Mouse (Mus musculus): ENCODE measurements at regions not wholly inside any gene's neighbourhood (a gene's known extent, or its start where the extent isn't known, plus 50 kb on each side); places are given as distances from the start of the nearest gene placed in this dataset.

DNA sequence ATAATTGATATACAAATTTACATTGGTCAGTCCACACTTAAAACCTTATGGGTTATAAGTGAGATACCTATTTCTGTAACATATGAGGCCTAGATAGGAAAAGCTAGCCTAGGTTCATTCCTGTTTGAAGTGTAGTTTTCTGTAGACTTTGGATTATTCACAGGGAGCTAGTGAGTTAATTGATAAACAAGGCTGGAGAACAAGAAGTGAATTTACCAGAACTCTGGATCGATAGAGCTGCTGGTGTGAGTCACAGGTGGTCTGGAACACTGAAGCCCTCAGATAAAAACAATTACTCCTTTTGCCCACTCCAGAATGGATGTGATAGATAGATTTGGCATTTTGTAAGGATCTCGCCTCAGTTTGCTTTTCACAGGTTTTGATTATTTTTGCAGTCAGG lies 62.0 kb upstream of the Rtl1 start:
- ATAC-seq = no peak
- Histone ChIP-seq H3K36me3 (ENCODE audit: control insufficient read depth, insufficient read depth) (0 out of 2 replicates have a peak, but pooled peaks cover 5% of the 10 kb centered on the region), H3K27me3 (replicated peaks; ENCODE audit: control insufficient read depth, insufficient read depth, low read length) (no peaks in the 10 kb centered on the region), H3K9me3 (ENCODE audit: control insufficient read depth, low read length) (no peaks in the 10 kb centered on the region), H3K27ac (ENCODE audit: low read length) (no peak overlapping the region), H3K4me3 (replicated peaks; ENCODE audit: low read length) (no peak overlapping the region), H3K4me1 (replicated peaks; ENCODE audit: control insufficient read depth, insufficient read depth, low read length) (no peaks in the 10 kb centered on the region), H3K4me2 (ENCODE audit: low read length) (no peak overlapping the region), H3K9ac (replicated peaks; ENCODE audit: low read depth, low read length) (no peak overlapping the region)
- WGBS = 84% methylated on average over 2 of the region's 2 CpGs

DNA sequence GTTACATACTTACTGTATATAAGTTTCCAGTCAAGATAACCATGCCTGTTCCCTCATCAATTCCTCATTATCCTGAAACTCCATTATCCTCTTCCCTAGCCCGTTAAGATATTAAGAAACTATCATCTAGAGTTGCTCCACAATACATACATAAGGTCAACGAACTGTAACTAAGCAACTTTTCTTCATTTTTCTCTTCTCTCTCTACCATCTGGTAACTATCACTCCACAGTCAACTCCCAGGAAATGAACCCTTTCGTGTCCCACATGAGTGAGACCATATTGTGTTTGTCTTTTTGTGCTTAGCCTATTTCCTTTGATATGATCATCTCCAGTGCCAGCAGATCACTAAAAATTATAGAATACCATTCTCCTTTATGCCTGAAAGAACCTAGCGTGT lies 74.6 kb upstream of the Rtl1 start:
- no peaks in the 10 kb centered on the region for H3K4me1 ChIP-seq (replicated peaks; ENCODE audit: control insufficient read depth, insufficient read depth, low read length)
- ATAC-seq = no peak
- no peak overlapping the region for H3K4me3 ChIP-seq (replicated peaks; ENCODE audit: low read length)
- H3K27me3 ChIP-seq (replicated peaks; ENCODE audit: control insufficient read depth, insufficient read depth, low read length) = no peaks in the 10 kb centered on the region
- no peaks in the 10 kb centered on the region for H3K9me3 ChIP-seq (ENCODE audit: control insufficient read depth, low read length)
- H3K4me2 ChIP-seq (ENCODE audit: low read length) = no peak overlapping the region
- 91% methylated on average over 4 of the region's 4 CpGs for WGBS
- H3K27ac ChIP-seq (ENCODE audit: low read length) = no peak overlapping the region
- H3K36me3 ChIP-seq (ENCODE audit: control insufficient read depth, insufficient read depth) = peaks cover 3% of the 10 kb centered on the region; the same call in 1 of the 2 replicates
- H3K9ac ChIP-seq (replicated peaks; ENCODE audit: low read depth, low read length) = no peak overlapping the region

DNA sequence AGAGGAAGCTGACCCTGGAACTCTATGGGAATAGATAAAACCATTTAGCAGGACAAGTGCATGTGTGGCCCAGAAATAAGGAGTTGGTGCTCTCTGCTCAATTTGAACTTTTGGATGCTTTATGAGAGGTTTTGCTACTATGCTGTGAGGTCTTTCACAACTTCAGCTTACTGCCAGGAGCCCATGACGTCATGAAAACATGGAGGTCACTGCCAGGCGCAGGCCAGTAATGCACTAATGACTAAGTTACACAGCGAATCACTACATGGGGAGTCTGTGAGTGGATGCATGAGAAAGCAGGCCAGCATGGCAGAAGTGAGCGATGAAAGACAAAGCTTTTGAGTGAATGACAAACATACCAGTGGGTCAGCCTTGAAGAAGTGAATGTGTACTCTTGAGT lies 93.9 kb upstream of the Rtl1 start:
- WGBS = 86% methylated on average over 4 of the region's 4 CpGs
- Histone ChIP-seq H3K4me3 (replicated peaks; ENCODE audit: low read length) (no peak overlapping the region), H3K36me3 (ENCODE audit: control insufficient read depth, insufficient read depth) (peaks cover 7% of the 10 kb centered on the region), H3K9me3 (ENCODE audit: control insufficient read depth, low read length) (no peaks in the 10 kb centered on the region), H3K4me2 (ENCODE audit: low read length) (no peak overlapping the region), H3K4me1 (replicated peaks; ENCODE audit: control insufficient read depth, insufficient read depth, low read length) (no peaks in the 10 kb centered on the region), H3K27ac (ENCODE audit: low read length) (no peak overlapping the region), H3K27me3 (replicated peaks; ENCODE audit: control insufficient read depth, insufficient read depth, low read length) (no peaks in the 10 kb centered on the region), H3K9ac (replicated peaks; ENCODE audit: low read depth, low read length) (no peak overlapping the region)
- no peak for ATAC-seq

DNA sequence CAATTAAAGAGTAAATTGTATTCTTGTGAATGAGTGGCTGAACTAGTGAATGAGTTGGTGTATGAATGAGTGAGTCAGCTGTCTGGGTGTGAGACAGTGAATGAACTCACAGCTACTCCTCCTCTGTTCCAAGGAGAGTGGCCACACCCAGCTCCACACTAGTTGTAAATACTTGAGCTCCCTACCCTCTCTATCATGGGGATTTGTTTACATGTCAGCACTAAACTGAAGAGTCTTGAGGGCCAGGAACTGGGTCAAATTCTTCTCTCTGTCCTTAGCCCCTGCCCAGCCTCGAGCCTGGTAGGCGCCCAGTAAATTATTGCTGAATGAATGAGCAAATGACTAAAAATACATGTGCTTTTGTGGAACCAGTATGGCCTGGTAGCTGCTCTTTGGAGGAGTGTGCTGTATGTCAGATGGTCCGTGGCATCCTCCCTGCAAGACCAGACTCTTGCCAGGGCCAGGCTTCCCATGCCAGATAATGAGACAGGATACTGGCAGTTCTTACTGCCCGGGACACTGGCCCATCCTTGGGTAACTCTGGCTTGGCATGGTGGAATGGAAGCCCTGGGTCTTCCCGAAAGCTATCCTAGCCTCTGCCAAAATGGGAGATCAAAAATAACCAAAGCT lies 94.8 kb upstream of the Rtl1 start:
- Histone ChIP-seq H3K4me3 (replicated peaks; ENCODE audit: low read length) (no peak overlapping the region), H3K4me2 (ENCODE audit: low read length) (no peak overlapping the region), H3K9me3 (ENCODE audit: control insufficient read depth, low read length) (no peaks in the 10 kb centered on the region), H3K27me3 (replicated peaks; ENCODE audit: control insufficient read depth, insufficient read depth, low read length) (no peaks in the 10 kb centered on the region), H3K27ac (ENCODE audit: low read length) (no peak overlapping the region), H3K36me3 (ENCODE audit: control insufficient read depth, insufficient read depth) (peaks cover 5% of the 10 kb centered on the region), H3K9ac (replicated peaks; ENCODE audit: low read depth, low read length) (no peak overlapping the region), H3K4me1 (replicated peaks; ENCODE audit: control insufficient read depth, insufficient read depth, low read length) (no peaks in the 10 kb centered on the region)
- 79% methylated on average over 5 of the region's 5 CpGs for WGBS
- no peak for ATAC-seq

DNA sequence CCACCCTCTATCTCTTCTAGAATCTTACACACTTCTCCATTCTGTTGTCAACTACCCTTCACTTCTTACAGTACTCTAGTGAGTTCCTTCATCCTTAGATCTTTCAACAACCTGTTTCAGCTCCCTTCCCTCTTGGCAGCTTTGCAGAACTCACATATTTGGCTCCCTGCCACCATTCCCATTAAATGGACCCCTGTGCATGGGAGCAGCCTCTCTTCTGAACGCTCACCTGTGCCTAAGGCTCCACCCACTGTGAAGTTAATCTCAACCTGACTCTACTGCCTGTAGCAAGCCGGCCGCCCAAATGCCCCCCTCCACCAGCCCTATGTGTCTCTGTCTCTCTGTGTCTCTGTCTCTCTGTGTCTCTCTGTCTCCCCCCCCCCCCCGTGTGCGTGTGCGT lies 106.7 kb upstream of the Rtl1 start:
- H3K9ac ChIP-seq (replicated peaks; ENCODE audit: low read depth, low read length) = no peak overlapping the region
- H3K4me1 ChIP-seq (replicated peaks; ENCODE audit: control insufficient read depth, insufficient read depth, low read length) = no peaks in the 10 kb centered on the region
- H3K27ac ChIP-seq (ENCODE audit: low read length) = no peak overlapping the region
- 69% methylated on average over 3 of the region's 6 CpGs for WGBS
- no peaks in the 10 kb centered on the region for H3K27me3 ChIP-seq (replicated peaks; ENCODE audit: control insufficient read depth, insufficient read depth, low read length)
- H3K36me3 ChIP-seq (ENCODE audit: control insufficient read depth, insufficient read depth) = no peaks in the 10 kb centered on the region
- no peak for ATAC-seq
- no peak overlapping the region for H3K4me2 ChIP-seq (ENCODE audit: low read length)
- no peak overlapping the region for H3K4me3 ChIP-seq (replicated peaks; ENCODE audit: low read length)
- H3K9me3 ChIP-seq (ENCODE audit: control insufficient read depth, low read length) = no peaks in the 10 kb centered on the region

DNA sequence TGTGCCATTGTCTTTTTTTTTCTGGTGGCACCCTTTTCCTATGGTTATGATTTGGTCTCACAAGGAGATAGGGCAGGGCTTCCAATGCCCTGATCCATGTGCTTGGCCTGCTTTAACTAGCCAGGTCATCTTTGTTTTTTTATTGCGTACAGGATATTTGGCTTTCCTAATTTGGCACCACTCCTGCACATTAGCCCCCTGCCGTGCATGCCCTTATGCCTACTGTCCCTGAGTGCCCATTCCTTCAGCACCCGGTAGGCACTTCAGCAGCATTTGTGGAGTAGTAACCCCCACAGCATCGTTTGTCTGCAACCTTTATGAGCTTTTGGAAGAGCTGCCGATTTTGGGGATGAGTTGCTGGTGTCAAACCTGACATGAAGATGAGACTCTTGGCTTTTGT lies 109.5 kb upstream of the Rtl1 start:
- ATAC-seq = no peak
- no peaks in the 10 kb centered on the region for H3K27me3 ChIP-seq (replicated peaks; ENCODE audit: control insufficient read depth, insufficient read depth, low read length)
- no peak overlapping the region for H3K4me2 ChIP-seq (ENCODE audit: low read length)
- no peaks in the 10 kb centered on the region for H3K9me3 ChIP-seq (ENCODE audit: control insufficient read depth, low read length)
- H3K4me1 ChIP-seq (replicated peaks; ENCODE audit: control insufficient read depth, insufficient read depth, low read length) = no peaks in the 10 kb centered on the region
- no peak overlapping the region for H3K9ac ChIP-seq (replicated peaks; ENCODE audit: low read depth, low read length)
- 95% methylated on average over 5 of the region's 5 CpGs for WGBS
- no peak overlapping the region for H3K27ac ChIP-seq (ENCODE audit: low read length)
- H3K4me3 ChIP-seq (replicated peaks; ENCODE audit: low read length) = no peak overlapping the region
- no peaks in the 10 kb centered on the region; the same call in 1 of the 2 replicates for H3K36me3 ChIP-seq (ENCODE audit: control insufficient read depth, insufficient read depth)

DNA sequence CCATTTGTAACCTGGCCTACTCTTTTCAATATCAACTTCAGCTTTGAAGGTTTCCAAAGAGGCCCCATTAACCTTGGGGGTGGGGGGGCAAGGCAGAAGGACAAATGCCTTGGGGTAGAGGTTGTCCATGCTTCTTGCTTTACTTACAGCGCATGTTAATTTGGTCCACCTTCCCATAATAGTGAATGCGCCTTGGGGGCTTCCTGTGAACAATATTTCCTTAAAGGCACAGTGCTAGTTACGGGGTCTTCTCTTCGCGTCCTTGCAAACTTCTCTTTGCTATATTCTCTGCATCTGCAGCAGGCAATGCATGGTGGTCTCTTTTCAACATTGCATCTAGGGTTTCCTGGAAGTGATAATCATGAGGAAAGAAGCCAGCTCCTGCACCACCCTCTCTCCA lies 111.3 kb upstream of the Rtl1 start:
- Histone ChIP-seq H3K4me2 (ENCODE audit: low read length) (no peak overlapping the region), H3K27me3 (replicated peaks; ENCODE audit: control insufficient read depth, insufficient read depth, low read length) (no peaks in the 10 kb centered on the region), H3K36me3 (ENCODE audit: control insufficient read depth, insufficient read depth) (no peaks in the 10 kb centered on the region; the same call in 1 of the 2 replicates), H3K4me1 (replicated peaks; ENCODE audit: control insufficient read depth, insufficient read depth, low read length) (no peaks in the 10 kb centered on the region), H3K4me3 (replicated peaks; ENCODE audit: low read length) (no peak overlapping the region), H3K9ac (replicated peaks; ENCODE audit: low read depth, low read length) (no peak overlapping the region), H3K9me3 (ENCODE audit: control insufficient read depth, low read length) (no peaks in the 10 kb centered on the region), H3K27ac (ENCODE audit: low read length) (no peak overlapping the region)
- no peak for ATAC-seq
- WGBS = 97% methylated on average over 5 of the region's 5 CpGs

DNA sequence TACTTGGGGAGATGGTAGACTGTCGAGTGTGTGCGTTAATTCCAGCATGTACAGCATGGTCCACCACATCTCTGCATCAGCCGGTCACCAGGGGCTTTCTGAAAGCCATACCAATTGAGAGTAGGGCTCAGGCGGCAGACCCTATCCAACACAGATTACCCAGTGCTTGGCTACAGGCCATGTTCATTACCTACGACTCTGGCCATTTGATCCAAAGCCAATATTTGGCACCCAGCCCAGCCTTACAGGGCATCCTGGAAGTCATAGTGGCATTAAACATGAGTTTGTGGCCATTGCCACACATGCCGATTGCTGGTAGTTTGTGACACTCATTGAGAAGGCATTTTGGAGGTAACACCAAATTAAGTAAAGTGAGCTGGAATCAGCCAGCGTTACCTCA lies 111.8 kb upstream of the Rtl1 start:
- Histone ChIP-seq H3K9me3 (ENCODE audit: control insufficient read depth, low read length) (no peaks in the 10 kb centered on the region), H3K27me3 (replicated peaks; ENCODE audit: control insufficient read depth, insufficient read depth, low read length) (no peaks in the 10 kb centered on the region), H3K9ac (replicated peaks; ENCODE audit: low read depth, low read length) (no peak overlapping the region), H3K4me1 (replicated peaks; ENCODE audit: control insufficient read depth, insufficient read depth, low read length) (no peaks in the 10 kb centered on the region), H3K36me3 (ENCODE audit: control insufficient read depth, insufficient read depth) (no peaks in the 10 kb centered on the region; the same call in 1 of the 2 replicates), H3K27ac (ENCODE audit: low read length) (no peak overlapping the region), H3K4me2 (ENCODE audit: low read length) (no peak overlapping the region), H3K4me3 (replicated peaks; ENCODE audit: low read length) (no peak overlapping the region)
- ATAC-seq = no peak
- 73% methylated on average over 7 of the region's 7 CpGs for WGBS

DNA sequence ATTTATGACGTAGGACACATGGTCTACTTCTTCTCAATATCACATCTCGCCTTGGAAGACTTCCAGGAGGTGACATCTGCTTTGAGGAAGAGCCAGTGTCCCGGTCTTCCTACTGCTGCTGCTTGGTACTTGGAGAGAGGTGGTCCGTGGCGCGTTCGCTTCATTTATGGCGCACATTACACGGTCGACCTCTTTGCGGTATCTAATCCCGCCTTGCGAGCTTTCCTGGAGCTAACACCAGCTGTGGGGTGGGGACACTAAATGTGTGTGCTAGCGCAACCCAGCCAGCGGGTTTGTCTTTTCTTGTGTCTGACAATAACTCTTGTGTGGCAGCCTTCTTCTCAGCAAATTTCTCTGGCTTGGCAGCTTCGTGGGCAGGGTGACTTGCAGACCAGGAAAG lies 112.3 kb upstream of the Rtl1 start:
- Histone ChIP-seq H3K27me3 (replicated peaks; ENCODE audit: control insufficient read depth, insufficient read depth, low read length) (no peaks in the 10 kb centered on the region), H3K9ac (replicated peaks; ENCODE audit: low read depth, low read length) (no peak overlapping the region), H3K4me2 (ENCODE audit: low read length) (no peak overlapping the region), H3K4me1 (replicated peaks; ENCODE audit: control insufficient read depth, insufficient read depth, low read length) (no peaks in the 10 kb centered on the region), H3K4me3 (replicated peaks; ENCODE audit: low read length) (no peak overlapping the region), H3K27ac (ENCODE audit: low read length) (no peak overlapping the region), H3K36me3 (ENCODE audit: control insufficient read depth, insufficient read depth) (no peaks in the 10 kb centered on the region; the same call in 1 of the 2 replicates), H3K9me3 (ENCODE audit: control insufficient read depth, low read length) (no peaks in the 10 kb centered on the region)
- 94% methylated on average over 16 of the region's 16 CpGs for WGBS
- ATAC-seq = no peak

DNA sequence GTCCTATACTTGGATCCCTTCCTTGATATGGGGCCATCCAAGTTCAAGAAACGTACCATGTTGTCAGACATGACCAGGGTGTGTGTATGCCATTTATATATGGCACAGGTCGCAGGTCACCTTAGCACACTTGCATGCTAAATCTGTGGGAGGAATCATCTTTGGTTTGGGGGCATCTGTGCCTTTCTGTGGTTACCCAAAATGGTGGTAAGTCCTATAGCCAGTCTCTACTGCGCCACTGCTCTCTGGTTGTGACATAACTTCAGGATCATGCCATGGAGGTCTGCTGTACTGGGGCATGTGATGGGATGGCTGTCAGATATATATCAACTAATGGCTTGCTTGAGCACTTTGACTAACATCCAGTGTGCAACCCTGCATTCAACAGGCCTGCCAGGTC lies 112.9 kb upstream of the Rtl1 start:
- Histone ChIP-seq H3K9me3 (ENCODE audit: control insufficient read depth, low read length) (no peaks in the 10 kb centered on the region), H3K4me3 (replicated peaks; ENCODE audit: low read length) (no peak overlapping the region), H3K36me3 (ENCODE audit: control insufficient read depth, insufficient read depth) (no peaks in the 10 kb centered on the region; the same call in 1 of the 2 replicates), H3K27me3 (replicated peaks; ENCODE audit: control insufficient read depth, insufficient read depth, low read length) (no peaks in the 10 kb centered on the region), H3K27ac (ENCODE audit: low read length) (no peak overlapping the region), H3K9ac (replicated peaks; ENCODE audit: low read depth, low read length) (no peak overlapping the region), H3K4me1 (replicated peaks; ENCODE audit: control insufficient read depth, insufficient read depth, low read length) (no peaks in the 10 kb centered on the region), H3K4me2 (ENCODE audit: low read length) (no peak overlapping the region)
- no peak for ATAC-seq
- 96% methylated on average over 3 of the region's 3 CpGs for WGBS
